Mouse (Mus musculus) gastrocnemius, adult 8-10 months (tissue): ENCODE results near the gene Chrm3. TPM values are rescaled to one million over a fixed set of nuclear protein-coding genes. Genes with fewer than 3 reads are reported as not detected.

ENCODE experiments used
- DNase-seq, 2 experiments: peaks; one replicate each; pipeline ENCODE4 v3.0.0; 2022; ENCODE audit warnings: low spot score in 2 of 2
- total RNA-seq, 4 experiments: library from RNA; stranded (reverse); gene quantifications; 2 replicates each; pipeline ENCODE4 v1.2.4; 2022

The Chrm3 gene
- total RNA-seq, 4 experiments from 2014 or later: 0.15 to 0.86 (median 0.33) TPM

DNA sequence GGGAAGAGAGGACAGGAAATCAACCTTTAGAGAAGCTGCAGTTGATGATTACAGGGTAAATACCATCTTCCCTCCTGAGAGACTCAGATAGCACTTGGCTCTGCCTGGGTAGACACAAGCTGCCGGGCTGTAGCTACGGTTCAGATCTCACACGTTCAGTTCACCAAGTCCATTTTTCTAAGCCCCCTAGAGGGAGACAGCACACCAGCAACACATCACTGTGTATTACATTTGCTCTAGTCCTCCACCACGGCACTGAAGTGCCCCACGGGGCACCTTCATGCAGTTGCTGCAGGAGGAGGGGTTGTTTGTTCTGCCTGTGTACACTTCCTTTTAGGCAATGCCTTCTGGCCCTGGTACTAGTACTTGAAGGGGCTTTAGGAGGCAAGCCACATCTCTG is 289.5 kb downstream of the Chrm3 start:
- DNase-seq: no peak

DNA sequence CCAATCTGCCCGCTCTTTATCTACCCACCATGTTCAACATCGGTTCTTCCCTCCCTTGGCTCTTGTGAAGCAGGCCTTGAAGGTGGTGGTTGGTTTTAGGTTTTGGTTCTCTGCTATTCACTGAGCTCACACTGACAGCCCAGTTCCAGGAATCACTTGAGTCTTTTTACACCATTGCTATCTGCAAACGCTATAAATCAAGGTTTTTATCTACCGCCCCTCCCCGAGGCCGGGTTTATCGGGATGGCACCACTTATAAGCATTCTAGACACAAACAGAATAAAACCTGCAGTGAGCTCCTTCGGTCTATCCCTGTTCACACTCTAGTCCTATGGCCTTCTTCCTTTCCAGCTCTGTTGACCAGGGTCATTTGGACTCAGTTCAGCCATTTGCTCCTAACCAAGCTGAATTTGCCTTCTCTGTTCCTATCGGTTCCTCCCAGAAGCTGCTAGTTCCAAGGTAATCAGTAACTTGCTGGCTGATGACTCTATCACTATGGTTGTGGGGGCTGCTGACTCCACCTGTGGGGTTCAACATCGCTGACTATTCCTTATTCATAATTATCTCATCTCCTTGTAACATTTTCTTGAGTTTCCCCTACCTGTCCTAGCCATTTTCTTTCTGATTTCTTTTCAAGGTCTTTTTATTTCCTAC is 291.6 kb downstream of the Chrm3 start:
- no peak for DNase-seq

DNA sequence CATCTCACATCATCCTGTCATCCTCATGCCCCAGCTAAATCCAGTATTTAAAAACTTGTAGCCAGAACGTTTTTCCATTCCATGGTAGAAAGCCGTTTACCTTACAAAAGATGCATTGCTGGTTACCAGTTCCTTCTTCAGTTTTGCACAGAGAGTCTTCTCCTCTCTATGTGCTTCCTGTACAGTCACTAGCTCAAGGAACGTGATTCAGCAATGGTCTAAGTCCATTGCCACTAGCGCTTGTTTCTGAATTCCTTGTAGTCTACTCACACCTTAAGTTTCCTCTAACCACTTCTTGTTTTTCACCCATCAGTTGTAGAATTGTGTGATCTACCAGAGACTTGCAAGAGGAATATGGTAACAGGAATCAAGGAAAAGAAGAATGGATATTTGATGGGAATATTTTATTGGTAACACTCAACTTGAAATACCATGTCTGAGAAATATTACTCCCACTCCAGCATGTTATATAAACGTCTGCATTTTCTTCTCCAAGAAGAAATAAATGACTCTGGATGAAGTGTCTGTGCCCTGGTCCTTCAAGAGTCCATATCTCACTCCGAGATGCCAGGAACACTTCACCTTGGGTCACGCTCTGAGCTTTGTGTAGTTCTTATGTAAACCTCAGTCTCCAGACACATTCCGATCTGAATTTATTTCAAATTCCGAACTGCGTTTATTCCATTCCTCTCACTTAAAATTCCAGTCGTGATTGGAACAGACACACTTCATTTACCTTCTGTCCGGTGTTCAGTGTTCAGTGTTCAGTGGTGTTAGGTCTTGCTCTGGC is 293.6 kb downstream of the Chrm3 start:
- no peak for DNase-seq

DNA sequence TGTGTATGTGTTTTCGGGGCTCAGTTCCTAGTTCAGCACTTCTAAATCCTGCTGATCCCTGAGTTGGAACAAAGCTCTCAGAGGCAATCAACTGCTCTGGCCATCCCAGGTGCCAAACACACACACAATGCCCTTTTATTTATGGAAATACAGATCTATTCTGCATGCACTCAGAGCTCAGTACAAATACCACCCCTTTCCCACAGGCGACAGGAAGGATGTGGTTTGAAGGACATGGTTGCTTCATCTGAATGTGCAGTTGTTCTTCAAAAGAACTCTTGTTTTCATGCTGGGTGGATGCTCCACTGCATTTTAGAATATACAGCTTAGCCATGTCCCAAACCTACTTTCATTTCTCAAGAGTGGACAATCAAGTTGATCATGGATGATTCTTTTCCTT is 294.9 kb downstream of the Chrm3 start:
- DNase-seq: no peak

DNA sequence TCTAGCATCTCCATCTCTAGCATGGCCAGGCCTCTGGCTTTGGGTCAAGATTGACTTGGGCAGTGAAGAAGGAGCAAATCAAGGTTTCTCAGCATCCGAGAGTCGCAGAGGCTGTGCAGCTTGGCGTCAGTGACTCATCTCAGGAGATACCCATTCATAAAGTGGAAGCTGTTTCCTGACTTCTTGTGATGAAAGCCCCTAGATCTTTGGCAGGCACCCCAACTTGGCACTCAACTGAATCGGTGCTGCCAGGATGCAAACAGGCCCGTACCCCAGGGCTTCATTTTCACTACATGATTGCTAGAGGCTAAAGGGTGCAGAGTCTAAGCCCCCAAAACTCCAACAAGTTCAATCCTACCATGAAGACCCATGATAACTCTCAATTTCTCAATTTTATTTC is 298.0 kb downstream of the Chrm3 start:
- DNase-seq: no peak

DNA sequence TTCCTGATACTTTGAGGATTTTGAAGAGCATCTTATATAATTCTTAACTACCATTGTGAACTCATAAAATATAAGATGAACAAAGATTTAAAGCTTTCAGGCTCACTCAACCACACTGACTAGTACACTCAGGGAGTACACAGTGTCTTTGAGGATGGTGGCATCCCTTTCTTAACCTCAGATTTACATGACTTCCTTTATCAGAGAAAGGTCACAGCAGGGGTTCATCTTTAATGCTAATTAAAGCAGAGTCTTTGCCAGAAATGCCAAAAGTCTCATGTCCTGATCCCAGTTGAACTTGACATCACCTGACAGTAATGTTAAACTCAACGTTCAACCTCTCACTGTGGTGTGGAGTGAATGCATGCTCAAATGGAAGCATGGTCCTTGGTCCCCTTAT is 301.7 kb downstream of the Chrm3 start:
- DNase-seq: no peak

DNA sequence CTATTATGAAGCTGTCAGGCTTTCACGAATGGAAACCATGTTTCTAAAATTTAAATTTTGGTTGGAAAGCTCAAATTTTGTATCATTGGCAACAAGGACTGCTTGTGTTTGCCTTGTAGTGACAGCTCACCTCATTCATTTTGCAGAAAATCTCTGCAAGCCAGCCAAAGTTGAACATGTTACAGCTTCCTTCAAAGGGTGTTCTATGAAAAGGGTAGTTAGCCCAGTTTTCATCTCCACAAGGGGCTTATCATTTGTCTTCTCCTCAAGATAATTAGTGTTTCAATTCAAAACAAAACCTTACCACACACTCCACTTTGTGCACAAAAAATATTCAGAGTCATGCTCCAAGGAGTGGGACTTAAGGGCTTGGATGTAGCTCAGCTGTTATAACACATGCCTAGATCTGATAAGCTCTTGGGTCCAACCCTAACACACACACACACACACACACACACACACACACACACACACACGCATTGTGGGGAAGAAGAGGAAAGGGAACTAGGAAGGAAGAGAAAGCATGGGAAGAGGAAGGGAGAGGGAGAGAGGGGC is 302.9 kb downstream of the Chrm3 start:
- DNase-seq: no peak

DNA sequence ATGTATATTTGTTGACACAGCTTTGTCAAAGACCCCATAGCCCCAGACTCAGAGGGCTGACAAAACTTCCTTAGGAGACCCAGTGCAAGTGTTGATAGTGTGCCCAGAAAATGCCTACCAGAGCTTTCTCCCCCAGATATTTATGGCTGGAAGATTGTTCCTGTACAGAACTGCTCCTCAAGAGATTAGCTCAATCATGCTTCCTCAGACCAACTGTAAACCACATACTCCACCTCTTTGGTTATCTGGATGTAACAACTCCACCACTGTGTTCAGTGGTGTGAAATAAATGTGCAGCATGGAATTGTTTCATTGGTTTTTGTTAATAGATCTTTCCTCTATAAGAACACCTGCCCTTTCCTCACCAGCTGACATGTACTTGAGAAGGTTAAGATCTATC is 306.6 kb downstream of the Chrm3 start:
- no peak for DNase-seq

DNA sequence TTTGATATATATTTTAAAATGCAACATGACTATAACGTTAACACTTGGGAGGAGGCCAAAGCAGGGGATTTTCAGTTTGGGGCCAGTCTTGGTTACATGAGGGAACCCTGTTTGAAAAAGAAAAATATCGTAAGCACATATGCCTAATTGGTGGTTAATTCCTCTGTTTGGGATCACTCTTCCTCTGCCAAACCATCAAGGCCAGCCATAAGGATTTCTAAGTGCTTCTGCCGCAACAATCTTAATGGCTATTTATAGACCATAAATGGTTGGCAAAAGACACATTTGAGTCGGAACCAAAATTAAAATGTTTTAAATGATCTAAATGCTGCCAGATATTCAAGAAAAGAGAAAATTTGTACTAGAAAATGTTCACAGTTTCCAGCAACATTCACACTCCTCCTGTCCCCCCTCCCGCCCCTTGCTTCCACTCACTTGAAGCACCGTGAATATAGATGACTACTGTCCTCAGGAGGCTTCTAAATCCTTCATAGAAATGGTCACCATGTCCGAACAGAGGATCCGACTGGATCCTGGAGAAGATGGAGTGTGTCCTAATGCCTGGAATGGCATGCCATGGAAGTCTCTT is 307.3 kb downstream of the Chrm3 start:
- DNase-seq: no peak

DNA sequence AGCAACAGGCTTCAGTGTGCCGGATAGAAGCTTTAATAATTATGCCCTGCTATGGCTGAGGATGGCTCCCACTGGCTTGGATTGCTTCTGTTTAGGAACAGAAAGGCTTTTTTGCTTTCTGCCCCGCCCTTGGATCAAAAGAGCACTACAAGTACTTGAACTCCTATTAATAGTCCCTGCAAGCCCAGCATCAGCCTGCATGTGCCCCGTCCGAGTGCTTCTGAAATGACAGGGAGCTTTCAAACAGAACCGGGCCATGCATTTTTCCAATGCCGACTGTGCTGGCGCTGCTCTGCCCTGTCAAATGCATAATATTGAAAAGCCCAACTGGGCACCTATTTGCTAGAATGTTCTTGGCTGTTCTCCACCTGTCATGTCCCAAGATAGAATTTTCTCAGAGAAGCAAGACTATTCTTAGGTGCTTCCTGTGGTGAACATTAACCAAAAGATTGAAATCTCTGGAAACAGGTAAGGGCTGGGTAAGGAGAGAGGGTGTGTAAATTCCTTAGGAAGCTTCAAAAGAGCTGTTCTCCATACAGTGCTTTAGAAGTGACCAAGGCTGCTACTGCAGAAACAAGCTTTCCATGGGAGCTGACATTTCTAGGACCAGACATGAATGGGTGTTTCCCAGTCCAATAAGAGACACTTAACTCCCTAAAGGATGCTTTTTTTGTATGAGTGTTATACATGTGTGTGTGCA is 314.8 kb downstream of the Chrm3 start:
- DNase-seq: no peak

DNA sequence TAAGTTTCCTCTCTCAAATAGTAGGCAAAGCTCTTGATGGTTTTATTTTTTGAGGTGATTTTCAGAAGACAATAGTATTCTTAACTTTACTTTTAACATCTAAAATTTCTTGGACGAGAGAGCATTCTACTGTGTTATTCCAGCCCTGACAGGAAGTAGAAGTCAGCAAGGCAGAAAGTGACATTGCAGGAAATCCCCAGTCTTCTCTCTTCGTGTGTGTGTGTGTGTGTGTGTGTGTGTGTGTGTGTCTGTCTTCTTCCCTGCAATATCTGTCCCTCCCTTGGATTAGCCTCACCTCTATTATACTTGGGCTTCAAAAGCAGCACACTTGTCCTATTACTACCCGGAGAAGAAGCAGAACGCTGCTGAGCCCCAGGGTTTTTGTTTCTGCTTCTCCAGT is 316.6 kb downstream of the Chrm3 start:
- no peak for DNase-seq

DNA sequence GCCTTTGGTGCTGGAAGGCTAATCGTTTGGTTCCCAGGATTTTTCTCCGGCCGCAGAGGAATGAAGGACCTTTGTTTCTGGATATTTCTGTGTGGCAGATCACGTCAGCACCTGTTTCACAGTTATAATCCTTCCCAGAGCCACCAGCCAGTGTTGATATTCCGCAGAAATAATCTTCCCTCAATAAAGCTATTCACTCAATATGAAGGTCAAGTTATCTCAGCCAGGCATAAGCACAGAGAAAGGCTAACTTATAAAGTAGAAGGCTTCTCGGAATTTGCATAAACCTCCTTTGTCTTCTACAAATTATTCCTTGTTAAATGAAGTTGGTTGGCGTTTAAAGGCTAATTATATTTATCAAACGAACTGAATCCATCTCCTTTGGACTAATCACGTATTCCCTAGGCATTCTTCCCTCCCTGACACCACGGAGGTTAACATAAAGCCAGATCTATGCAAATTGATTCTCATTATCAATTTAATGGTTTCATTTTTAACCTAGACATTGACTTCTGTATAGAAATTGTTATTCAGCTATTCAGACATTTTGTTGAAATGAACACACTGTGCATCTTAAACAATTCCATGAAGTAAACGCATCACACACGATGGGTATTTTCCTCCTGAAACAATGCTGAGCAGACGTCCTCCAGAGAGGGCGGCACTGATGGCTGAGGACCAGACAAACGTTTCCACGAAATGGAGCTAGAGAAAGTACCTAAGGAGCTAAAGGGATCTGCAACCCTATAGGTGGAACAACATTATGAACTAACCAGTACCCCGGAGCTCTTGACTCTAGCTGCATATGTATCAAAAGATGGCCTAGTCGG is 326.9 kb downstream of the Chrm3 start:
- no peak for DNase-seq

DNA sequence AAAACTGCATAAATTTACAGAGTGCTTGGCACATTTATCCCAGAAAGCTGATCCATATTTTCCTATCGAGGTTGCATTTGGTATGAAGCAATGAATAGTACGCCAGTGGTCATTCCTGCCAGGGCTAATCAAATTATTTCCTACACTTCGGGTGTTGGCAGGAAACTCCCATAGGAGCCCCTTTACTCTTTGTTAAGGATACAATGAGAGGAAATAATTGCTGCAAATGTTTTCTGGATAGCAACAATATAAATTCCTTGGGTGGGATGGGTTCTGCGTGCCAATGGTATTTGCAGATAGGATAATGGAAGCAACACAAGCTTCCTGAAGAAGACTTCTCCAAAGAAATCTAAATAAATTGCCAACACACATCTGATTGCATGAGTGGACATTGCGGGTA is 329.1 kb downstream of the Chrm3 start:
- no peak for DNase-seq

DNA sequence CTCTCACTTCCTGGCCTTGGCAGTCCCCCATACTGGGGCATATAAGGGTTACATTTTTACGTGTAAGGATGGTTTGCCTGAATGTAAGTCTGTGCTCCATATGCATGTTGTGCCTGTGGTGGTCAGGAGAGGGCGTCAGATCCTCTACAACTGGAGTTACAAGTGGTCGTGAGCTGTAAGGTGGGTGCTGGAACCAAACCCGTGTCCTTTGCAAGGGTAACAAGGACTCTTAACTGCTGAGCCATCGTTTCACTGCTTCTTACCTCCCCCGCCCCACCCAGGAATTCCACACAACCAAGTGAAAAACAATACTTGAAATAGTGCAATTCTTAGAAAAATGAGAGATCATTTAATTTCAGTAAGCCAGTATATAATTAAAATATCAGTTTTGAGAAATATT is 330.7 kb downstream of the Chrm3 start:
- no peak for DNase-seq

DNA sequence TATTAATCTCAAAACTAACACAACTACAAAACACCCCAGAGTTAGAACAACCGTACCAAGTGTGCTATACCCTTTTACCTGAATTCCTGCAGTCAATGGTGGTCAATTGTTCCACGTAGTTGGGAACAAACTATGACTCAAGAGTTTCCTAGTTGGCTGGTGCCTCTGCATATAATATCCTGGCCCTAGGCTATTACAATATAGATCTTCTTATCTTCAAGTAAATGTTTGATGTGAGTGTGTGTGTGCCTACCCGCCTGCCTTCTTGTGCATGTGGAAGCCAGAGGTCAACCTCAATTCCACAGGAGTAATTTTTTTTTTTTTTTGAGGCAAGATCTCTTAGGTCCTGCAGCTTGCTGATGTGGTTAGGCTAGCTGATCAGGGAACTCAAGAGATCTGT is 335.5 kb downstream of the Chrm3 start:
- DNase-seq: no peak

DNA sequence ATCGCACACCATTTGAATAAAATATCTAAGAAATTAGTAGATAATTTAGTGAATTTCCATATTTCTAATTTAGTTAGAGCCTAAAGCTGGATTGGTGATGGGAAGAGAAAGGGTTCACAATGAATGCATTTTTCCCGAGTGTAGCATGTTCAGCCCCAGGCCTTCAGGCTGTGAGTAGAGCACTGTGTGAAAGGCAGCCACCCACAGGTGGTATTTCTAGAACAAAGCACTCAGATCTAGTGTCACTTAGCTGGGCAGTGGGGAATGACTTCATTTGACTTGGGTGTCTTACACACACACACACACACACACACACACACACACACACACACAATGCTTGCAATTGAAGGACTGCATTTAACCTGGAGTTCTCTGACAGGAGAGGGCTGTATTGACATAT is 337.5 kb downstream of the Chrm3 start:
- no peak for DNase-seq

DNA sequence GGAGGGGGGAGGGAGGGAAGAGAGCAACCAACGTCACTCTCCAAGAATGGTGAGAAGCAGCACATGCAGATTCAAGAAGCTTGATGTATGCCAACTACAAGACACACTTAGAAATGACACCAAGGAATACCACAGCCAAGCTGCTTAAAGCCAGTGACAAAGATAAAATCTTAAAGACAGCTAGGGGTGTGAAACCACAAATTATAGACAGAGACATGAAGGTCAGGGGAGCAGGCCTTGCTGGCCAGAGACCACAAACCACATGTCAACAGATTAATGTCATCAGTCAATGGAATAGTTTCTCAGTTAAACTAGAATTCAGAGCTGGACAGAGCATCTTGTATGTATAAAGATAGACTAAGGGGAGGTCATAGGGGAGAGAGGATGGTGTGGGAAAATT is 341.4 kb downstream of the Chrm3 start:
- DNase-seq: no peak

DNA sequence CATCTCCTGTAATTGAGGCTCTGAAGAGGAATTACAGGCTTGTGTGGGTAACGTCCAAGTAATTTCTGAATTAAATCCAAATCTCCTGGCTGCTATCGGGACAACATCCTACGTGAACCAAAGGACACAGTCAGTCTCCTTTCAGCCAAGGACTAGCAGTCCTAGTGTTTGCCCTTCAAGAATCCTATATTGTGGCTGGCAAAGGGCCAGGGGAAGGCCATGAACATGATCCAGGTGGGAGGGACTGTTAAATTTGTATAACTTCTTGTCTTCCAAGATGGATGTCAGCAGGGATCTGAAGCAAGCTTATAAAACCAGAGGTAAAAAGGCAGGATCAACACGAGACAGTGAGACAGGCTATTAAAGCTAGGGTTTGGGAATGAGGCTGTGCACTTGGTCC is 357.7 kb downstream of the Chrm3 start:
- no peak for DNase-seq

DNA sequence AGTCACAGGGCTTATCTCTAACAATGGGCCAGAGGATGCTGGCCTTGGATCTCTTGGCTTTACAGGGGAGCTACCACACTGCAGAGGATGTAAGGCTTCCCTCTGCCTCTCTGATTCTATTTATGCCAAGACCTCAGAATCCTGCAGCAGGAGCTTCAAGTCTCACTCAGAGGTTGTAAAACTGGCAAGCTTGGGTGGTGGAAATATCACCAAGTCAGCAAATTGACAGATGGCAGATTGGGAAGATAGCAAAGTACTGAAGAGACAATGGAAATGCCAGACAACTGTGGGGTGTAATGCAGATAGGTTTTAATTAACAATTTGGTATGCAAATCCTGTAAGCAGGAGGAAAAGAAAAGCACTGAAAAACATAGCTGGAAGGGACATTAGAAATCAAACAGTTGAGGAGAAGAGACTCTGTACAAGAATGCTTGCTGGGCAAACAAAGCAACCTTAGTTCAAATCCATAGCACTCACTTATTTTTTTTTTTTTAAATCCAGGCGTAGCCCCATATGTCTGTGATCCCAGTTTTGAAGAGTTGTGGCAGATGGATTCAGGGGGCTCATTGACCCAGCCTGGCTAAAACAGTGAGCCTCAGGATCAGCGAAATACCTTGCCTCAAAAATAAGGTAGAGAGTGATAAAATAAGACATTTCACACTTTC is 362.9 kb downstream of the Chrm3 start:
- DNase-seq: no peak

DNA sequence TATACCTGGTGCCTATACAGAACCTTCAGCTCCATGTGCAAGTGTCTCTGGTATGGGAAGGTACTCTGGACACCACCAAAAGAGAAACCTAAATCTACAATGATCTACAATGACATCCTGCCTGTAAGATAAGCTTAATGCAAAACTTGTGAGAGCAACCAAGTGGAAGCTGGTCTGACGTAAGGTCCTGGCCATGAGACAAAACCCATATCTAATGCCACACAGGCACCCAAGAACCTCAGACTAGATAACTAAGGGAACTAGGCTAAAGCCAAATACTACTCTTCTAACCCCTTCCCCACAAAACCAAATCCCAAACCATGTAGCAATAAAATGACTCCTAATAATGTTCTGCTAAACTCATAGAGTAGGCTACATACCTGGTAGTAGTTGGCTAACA is 364.8 kb downstream of the Chrm3 start:
- no peak for DNase-seq

DNA sequence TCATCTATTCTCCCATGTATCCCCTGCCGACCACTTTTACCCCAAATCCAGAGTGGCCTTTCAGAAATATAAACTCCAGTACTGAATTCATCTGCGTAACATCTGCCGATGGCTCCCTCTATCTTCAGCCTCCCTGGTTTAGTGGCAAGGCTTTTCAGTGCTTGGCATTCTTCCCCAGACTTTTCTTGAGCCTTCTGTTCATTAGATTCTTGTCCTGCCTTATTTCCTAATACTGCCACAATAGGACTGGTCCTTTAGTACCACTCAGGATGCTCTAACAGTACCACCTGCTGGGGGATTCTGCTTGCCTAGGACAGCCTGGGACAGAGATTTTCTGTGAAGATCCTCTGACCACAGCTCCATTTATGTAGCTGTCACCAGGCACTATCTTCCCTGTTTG is 367.1 kb downstream of the Chrm3 start:
- no peak for DNase-seq
